8 mouse cellular contexts compared by ENCODE assay signal in the genomic region with DNA sequence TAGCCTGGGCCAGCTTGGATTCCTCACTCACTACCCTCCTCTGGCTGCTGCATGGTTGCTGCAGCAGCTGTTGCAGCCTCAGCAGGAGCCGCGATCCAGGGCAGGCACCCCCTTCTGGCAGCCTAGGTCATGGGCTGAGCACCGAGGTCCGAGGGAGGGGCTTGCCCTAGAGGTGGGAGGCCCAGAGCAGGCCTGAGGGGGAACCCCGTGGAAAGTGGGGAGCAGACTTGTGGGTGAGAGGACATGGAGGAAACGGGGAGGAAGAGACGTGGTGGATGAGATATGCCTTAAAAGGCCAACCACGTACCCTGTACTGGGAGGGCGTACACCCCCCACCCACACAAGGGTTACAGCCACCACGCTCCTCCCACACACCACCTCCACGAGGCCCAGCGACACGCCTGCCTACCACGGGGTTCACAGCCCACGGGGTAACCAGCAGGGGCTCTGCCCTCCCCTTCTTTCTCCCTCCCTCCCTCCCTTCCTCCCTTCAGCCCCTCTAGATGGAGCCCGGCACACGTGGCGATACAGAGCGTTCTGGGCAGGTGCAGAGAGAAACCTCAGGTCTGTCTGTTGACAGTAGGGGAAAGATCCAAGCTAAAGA.
DNase-seq lines count a peak whose midpoint lies in the region; ATAC-seq and TF ChIP-seq lines count a peak whose summit lies in the region.

No protein-coding gene starts in this region.

- no peak overlapping the region for H3K27ac ChIP-seq in kidney, adult 2 months (ENCODE audit: insufficient read depth, low read depth, low read length)
- no peak overlapping the region for H3K27ac ChIP-seq in lung, postnatal 0 days (ENCODE audit: low read length)

- H3K27me3 ChIP-seq in kidney, adult 2 months (replicated peaks; ENCODE audit: control insufficient read depth, insufficient read depth, low read length): no peaks in the 10 kb centered on the region
- H3K27me3 ChIP-seq in lung, postnatal 0 days (replicated peaks; ENCODE audit: insufficient read depth, low read length): no peaks in the 10 kb centered on the region

- TF ChIP-seq POLR2A in kidney, adult 2 months (IDR thresholded peaks at IDR 0.05; ENCODE audit: low read depth, low read length): no peak

- no peak for DNase-seq in kidney, adult 2 months
- no peak for DNase-seq in kidney, adult 18-20 months
- DNase-seq in c-Kit-positive CD71-positive TER-119-positive erythroid progenitor cells, embryonic 14.5 days (ENCODE audit: low spot score): peak; percentile 19
- DNase-seq in lung, postnatal 0 days (ENCODE audit: low spot score): no peak
- peak; percentile 74 for DNase-seq in retina, postnatal 1 day
- no peak for DNase-seq in urinary bladder, adult 2 months (ENCODE audit: low spot score)
- no peak for DNase-seq in Muller cell, postnatal 12 days (ENCODE audit: inconsistent ontology term)

- no peak overlapping the region for H3K4me3 ChIP-seq in kidney, adult 2 months (ENCODE audit: insufficient read depth, low read depth, low read length)
- no peak overlapping the region for H3K4me3 ChIP-seq in lung, postnatal 0 days (ENCODE audit: low read depth, low read length)

- no peak for TF ChIP-seq EP300 in lung, postnatal 0 days (IDR thresholded peaks at IDR 0.05)

- H3K4me1 ChIP-seq in kidney, adult 2 months (ENCODE audit: control insufficient read depth, insufficient read depth, low read length): peaks cover 43% of the 10 kb centered on the region
- peaks cover 11% of the 10 kb centered on the region for H3K4me1 ChIP-seq in lung, postnatal 0 days (ENCODE audit: insufficient read depth, low read depth, low read length)

- H3K9me3 ChIP-seq in lung, postnatal 0 days (ENCODE audit: low read length): no peaks in the 10 kb centered on the region

- peak; percentile 85 to 86 for ATAC-seq in hematopoietic stem cell, adult 5-6 weeks (replicated peaks in 1 of 2; ENCODE audit: insufficient read depth in 1 of 2, low FRiP score in 2 of 2, low TSS enrichment in 1 of 2, low read depth in 1 of 2, poor library complexity in 2 of 2, severe bottlenecking in 2 of 2)
- ATAC-seq in lung, postnatal 0 days: no peak

- H3K4me2 ChIP-seq in lung, postnatal 0 days (replicated peaks; ENCODE audit: low read depth, low read length): no peak overlapping the region

- 42% methylated on average over 19 of the region's 19 CpGs for WGBS in kidney, adult 2 months
- 32% methylated on average over 17 of the region's 19 CpGs for WGBS in lung, postnatal 0 days

- TF ChIP-seq CTCF in kidney, adult 2 months (conservative IDR thresholded peaks at IDR 0.05; ENCODE audit: insufficient read depth, insufficient read length, low read depth, low read length): 0 out of 2 replicates have a peak, but pooled peaks have one; percentile 1
- peak; percentile 47 for TF ChIP-seq CTCF in lung, postnatal 0 days (IDR thresholded peaks at IDR 0.05)

- H3K9ac ChIP-seq in lung, postnatal 0 days (replicated peaks; ENCODE audit: low read depth): no peak overlapping the region

- H3K36me3 ChIP-seq in kidney, adult 2 months (ENCODE audit: control insufficient read depth, insufficient read depth, low read length): no peaks in the 10 kb centered on the region; the same call in 1 of the 2 replicates
- H3K36me3 ChIP-seq in lung, postnatal 0 days (ENCODE audit: insufficient read depth, low read length): peaks cover 9% of the 10 kb centered on the region; the same call in 1 of the 2 replicates

Comparison
In these comparisons a context has a peak if more than half of its experiments do, and no peak if none do; other contexts are left out.
1. DNase-seq: peak in c-Kit-positive CD71-positive TER-119-positive erythroid progenitor cells, embryonic 14.5 days (single experiment) and retina, postnatal 1 day (single experiment); none in kidney, adult 2 months (single experiment), kidney, adult 18-20 months (single experiment), lung, postnatal 0 days (single experiment), urinary bladder, adult 2 months (single experiment) and Muller cell, postnatal 12 days (single experiment).